In the genomic region with DNA sequence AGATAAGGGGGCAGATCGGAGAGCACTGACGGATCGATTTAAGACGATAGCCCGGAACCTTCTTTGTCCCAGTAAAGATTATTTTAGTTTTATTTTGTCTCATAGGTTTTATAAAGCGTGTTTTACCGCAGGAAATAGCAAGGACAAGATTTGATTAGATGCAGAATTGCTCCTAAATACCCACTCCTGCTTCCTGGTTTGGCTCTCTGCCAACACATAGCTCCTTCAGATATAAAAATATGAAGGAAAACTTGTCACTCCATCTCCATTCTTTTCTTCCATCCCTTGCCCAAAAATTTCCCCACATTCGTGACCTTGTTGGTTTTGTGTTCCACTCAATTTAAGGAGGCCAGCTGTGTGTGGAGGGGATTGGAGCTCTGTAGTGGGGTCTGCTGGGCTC, we compare ENCODE assay signal across 8 mouse cellular contexts. TPM values are rescaled to one million over a fixed set of nuclear protein-coding genes. Genes with fewer than 3 reads are reported as not detected.
DNase-seq lines count a peak whose midpoint lies in the region; ATAC-seq lines count a peak whose summit lies in the region.

No protein-coding gene starts in this region.

- no peaks in the 10 kb centered on the region for H3K9me3 ChIP-seq in kidney, embryonic 15.5 days (replicated peaks)
- H3K9me3 ChIP-seq in hindbrain, embryonic 14.5 days (ENCODE audit: control insufficient read depth, low read length) = no peaks in the 10 kb centered on the region
- H3K9me3 ChIP-seq in midbrain, embryonic 15.5 days = no peaks in the 10 kb centered on the region

- 7% methylated on average over 8 of the region's 8 CpGs for WGBS in kidney, embryonic 15.5 days
- WGBS in hindbrain, embryonic 14.5 days = 6% methylated on average over 8 of the region's 8 CpGs
- 4% methylated on average over 8 of the region's 8 CpGs for WGBS in midbrain, embryonic 15.5 days

- ATAC-seq in kidney, embryonic 15.5 days (replicated peaks; ENCODE audit: low FRiP score) = no peak
- no peak for ATAC-seq in hindbrain, embryonic 14.5 days (ENCODE audit: low FRiP score)
- ATAC-seq in midbrain, embryonic 15.5 days (replicated peaks) = no peak

- peaks cover 29% of the 10 kb centered on the region for H3K27me3 ChIP-seq in kidney, embryonic 15.5 days
- no peaks in the 10 kb centered on the region for H3K27me3 ChIP-seq in hindbrain, embryonic 14.5 days (ENCODE audit: control insufficient read depth, insufficient read depth, low read length)
- no peaks in the 10 kb centered on the region for H3K27me3 ChIP-seq in midbrain, embryonic 15.5 days (replicated peaks)

- H3K4me3 ChIP-seq in kidney, embryonic 15.5 days (replicated peaks) = peak overlapping the region; percentile 69
- peak overlapping the region; percentile 72; the same call in 1 of the 2 replicates for H3K4me3 ChIP-seq in brown adipose tissue, adult 24 weeks (ENCODE audit: insufficient read depth, low read depth, low read length)
- H3K4me3 ChIP-seq in hindbrain, embryonic 14.5 days (replicated peaks; ENCODE audit: low read length) = peak overlapping the region; percentile 96
- peak overlapping the region; percentile 87 for H3K4me3 ChIP-seq in midbrain, embryonic 15.5 days

- H3K9ac ChIP-seq in kidney, embryonic 15.5 days = no peak overlapping the region
- peak overlapping the region; percentile 90 for H3K9ac ChIP-seq in hindbrain, embryonic 14.5 days
- peak overlapping the region; percentile 83 for H3K9ac ChIP-seq in midbrain, embryonic 15.5 days

- DNase-seq in kidney, adult 8-10 months = no peak
- no peak for DNase-seq in hindbrain, embryonic 14.5 days (ENCODE audit: low spot score)
- DNase-seq in adrenal gland, adult 8-10 months = no peak
- DNase-seq in gastrocnemius, postnatal 4 days (ENCODE audit: low spot score in 2 of 2) = no peak
- DNase-seq in layer of hippocampus, adult 8-10 months (ENCODE audit: low spot score in 2 of 2) = no peak

- no peak overlapping the region for H3K27ac ChIP-seq in kidney, embryonic 15.5 days
- no peak overlapping the region for H3K27ac ChIP-seq in brown adipose tissue, adult 24 weeks (replicated peaks; ENCODE audit: low read depth, low read length)
- H3K27ac ChIP-seq in hindbrain, embryonic 14.5 days = 0 out of 2 replicates have a peak overlapping the region, but pooled peaks have one; percentile 89
- no peak overlapping the region for H3K27ac ChIP-seq in midbrain, embryonic 15.5 days

- H3K4me1 ChIP-seq in kidney, embryonic 15.5 days = peaks cover 10% of the 10 kb centered on the region
- H3K4me1 ChIP-seq in brown adipose tissue, adult 24 weeks (ENCODE audit: control insufficient read depth, insufficient read depth, insufficient read length, low read length) = peaks cover 4% of the 10 kb centered on the region
- H3K4me1 ChIP-seq in hindbrain, embryonic 14.5 days (replicated peaks; ENCODE audit: control insufficient read depth, insufficient read depth, low read length) = peaks cover 20% of the 10 kb centered on the region
- peaks cover 30% of the 10 kb centered on the region for H3K4me1 ChIP-seq in midbrain, embryonic 15.5 days

- no peaks in the 10 kb centered on the region for H3K36me3 ChIP-seq in kidney, embryonic 15.5 days
- no peaks in the 10 kb centered on the region for H3K36me3 ChIP-seq in hindbrain, embryonic 14.5 days (replicated peaks; ENCODE audit: control insufficient read depth, insufficient read depth)
- H3K36me3 ChIP-seq in midbrain, embryonic 15.5 days (replicated peaks) = no peaks in the 10 kb centered on the region

- peak overlapping the region; percentile 99 for H3K4me2 ChIP-seq in kidney, embryonic 15.5 days
- H3K4me2 ChIP-seq in hindbrain, embryonic 14.5 days (replicated peaks) = peak overlapping the region; percentile 97
- H3K4me2 ChIP-seq in midbrain, embryonic 15.5 days = peak overlapping the region; percentile 90

RNA-seq across cellular contexts. Expression of a gene that starts 1.2 kb away (rescaled TPM):
- polyA plus RNA-seq in kidney, embryonic 15.5 days (2015; fragmentation: Nextera tagmentation; extraction: Ambion mirVana) = 1.8 and 2.4 TPM in 2 replicates
- 1.6 and 2.0 TPM in 2 replicates for polyA plus RNA-seq in brown adipose tissue, adult 24 weeks (2012; ENCODE audit: insufficient read depth, insufficient read length, missing spikeins)
- polyA plus RNA-seq in hindbrain, embryonic 14.5 days (2014; fragmentation: Nextera tagmentation; extraction: Ambion mirVana) = 40.5 and 52.5 TPM in 2 replicates
- 41.5 and 44.3 TPM in 2 replicates for polyA plus RNA-seq in midbrain, embryonic 15.5 days (2015; fragmentation: Nextera tagmentation; extraction: Ambion mirVana)
- 10 to 100 TPM; 25.7 to 36.3 (median 29.4) TPM for total RNA-seq in adrenal gland, adult 8-10 months (2022)
- total RNA-seq in gastrocnemius, postnatal 4 days (2021) = 1 to 10 TPM; 1.8 to 2.6 TPM
- total RNA-seq in layer of hippocampus, adult 8-10 months (2022) = 100 to 1,000 TPM; 169 to 193 (median 176) TPM

Comparison
In these comparisons a context has a peak if more than half of its experiments do, and no peak if none do; other contexts are left out.
1. RNA of a gene that starts 1.2 kb away (polyA plus RNA-seq): 41.5 to 44.3 TPM in midbrain, embryonic 15.5 days and 40.5 to 52.5 TPM in hindbrain, embryonic 14.5 days; 1.8 to 2.4 TPM in kidney, embryonic 15.5 days and 1.6 to 2.0 TPM in brown adipose tissue, adult 24 weeks; every median in the first group is over 10 times any median in the second.
2. Peak in every context shown above with its lines, with median percentiles within 50 percentile points of each other: H3K4me2 ChIP-seq and H3K4me3 ChIP-seq.